Mouse (Mus musculus): ENCODE measurements around the gene Zfp771. TPM values are rescaled to one million over a fixed set of nuclear protein-coding genes. Genes with fewer than 3 reads are reported as not detected.
A peak's percentile ranks its signal among the peaks of the same experiment; 100 is the strongest.

Zfp771 gene
- polyA plus RNA-seq, 1 experiment from 2014 or later: 41.0 TPM

DNA sequence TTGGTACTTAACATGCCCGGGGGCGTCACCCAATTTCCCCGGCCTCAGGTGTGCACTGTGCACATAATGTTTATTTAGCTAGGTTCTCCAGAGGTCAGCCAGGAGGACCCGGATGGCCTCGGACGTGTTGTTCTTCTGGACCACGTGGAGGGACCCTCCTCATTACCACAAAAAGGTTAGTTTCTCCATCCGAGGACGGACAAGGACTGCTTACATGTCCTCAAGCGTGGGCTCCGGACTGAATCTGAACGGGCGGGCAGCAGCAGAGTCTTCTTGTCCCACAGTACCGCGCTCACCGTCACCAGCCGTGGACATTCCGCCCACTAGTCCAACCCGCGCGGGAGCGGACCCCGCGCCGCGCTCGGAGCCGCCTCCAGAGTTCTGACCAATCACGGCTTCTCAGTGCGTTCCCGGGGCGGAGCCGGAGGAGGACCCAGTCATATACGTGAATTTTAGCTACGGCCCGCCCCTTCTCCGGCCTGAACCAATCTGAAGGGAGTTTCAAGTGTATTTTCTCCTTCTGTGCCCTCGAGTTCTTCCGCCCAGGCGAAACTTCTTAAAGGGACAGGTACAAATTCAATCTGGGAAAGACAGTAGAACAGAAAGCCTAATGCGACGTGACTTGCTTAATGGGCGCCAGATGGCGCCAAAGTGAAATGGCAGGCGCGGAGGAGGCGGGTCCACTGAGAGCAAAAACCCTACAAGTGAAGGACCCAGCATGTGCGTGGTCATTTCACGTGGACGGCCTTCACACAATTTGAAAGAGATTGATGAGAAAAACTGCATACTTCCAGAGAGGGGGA is 16.4 kb downstream of the Zfp771 start, which contains the start of gene Dctpp1:
Dctpp1 (minus strand) TSS at position 401 of the 803 bp plus-strand sequence.
- WGBS: under 1% methylated on average over 50 of the region's 50 CpGs
- H3K27ac ChIP-seq: peak within 1 kb of the TSS; percentile 39; the same call in 1 of the 2 replicates
- peak; percentile 99 for ATAC-seq
- H3K27me3 ChIP-seq (replicated peaks): no peaks in the 10 kb centered on the region
- H3K36me3 ChIP-seq: peaks cover 10% of the 10 kb centered on the region; the same call in 1 of the 2 replicates
- peak within 1 kb of the TSS; percentile 72 for H3K9ac ChIP-seq
- peak within 1 kb of the TSS; percentile 78 for H3K4me2 ChIP-seq (replicated peaks)
- peaks cover 13% of the 10 kb centered on the region for H3K4me1 ChIP-seq (replicated peaks)
- H3K4me3 ChIP-seq (replicated peaks): peak within 1 kb of the TSS; percentile 58
- H3K9me3 ChIP-seq: no peaks in the 10 kb centered on the region

DNA sequence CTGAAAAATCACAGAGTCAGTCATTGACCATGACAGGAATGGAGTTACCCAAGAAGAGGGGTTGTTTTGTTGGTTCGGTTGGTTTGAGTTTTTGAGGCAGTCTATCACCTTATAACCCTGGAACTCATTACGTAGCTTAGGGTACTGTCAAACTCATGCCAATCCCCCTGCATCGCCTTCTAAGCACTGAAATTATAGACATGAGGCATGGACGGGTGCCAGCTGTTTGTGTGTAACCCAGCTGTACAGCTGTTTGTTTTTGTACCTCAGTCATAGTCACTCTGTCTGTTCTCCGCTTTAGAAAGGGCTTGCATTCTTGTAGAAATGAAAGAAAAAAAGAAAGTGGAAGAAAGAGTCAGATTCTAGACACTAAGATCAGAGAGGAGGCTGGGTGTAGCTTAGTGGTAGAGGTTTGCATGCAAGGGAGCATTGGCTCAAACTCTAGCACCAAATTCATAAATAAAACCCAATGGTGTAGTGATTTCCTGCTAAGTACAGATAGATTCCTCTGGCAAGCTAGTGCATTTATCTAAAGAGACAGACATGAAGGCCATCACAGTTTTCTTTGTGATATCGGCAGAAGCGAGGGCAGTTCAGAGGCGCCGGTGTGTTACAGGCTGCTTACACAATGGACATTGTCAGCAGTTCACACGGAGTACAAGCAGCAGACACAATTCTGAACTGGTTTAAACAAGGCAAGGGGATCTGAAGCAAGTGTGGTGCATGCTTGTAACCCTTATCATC is 18.3 kb downstream of the Zfp771 start:
- Histone ChIP-seq H3K36me3 (0 out of 2 replicates have a peak, but pooled peaks cover 4% of the 10 kb centered on the region), H3K4me3 (replicated peaks) (no peak overlapping the region), H3K27me3 (replicated peaks) (no peaks in the 10 kb centered on the region), H3K9ac (no peak overlapping the region), H3K4me2 (replicated peaks) (no peak overlapping the region), H3K4me1 (replicated peaks) (peaks cover 13% of the 10 kb centered on the region), H3K9me3 (no peaks in the 10 kb centered on the region), H3K27ac (no peak overlapping the region)
- WGBS: 82% methylated on average over 10 of the region's 10 CpGs
- ATAC-seq: no peak

DNA sequence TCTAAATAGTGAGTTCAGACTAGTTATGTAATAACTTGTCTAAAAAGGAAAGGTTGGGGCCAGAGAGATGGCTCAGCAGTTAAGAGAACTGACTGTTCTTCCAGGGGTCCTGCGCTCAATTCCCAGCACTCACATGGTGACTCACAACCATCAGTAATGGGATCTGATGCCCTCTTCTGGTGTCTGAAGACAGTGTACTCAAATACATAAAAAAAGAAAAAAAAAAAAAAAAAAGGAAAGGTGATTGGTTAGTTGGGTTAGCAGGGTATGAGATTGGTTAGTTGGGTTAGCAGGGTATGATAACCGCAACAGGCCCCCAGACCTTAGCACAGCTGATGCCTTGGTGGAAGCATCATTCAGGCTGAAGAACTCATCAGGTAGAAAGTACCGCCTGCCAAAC is 19.5 kb downstream of the Zfp771 start:
- Histone ChIP-seq H3K9me3 (no peaks in the 10 kb centered on the region), H3K9ac (no peak overlapping the region), H3K4me3 (replicated peaks) (no peak overlapping the region), H3K4me2 (replicated peaks) (no peak overlapping the region), H3K27me3 (replicated peaks) (no peaks in the 10 kb centered on the region), H3K27ac (no peak overlapping the region), H3K36me3 (no peaks in the 10 kb centered on the region), H3K4me1 (replicated peaks) (peaks cover 13% of the 10 kb centered on the region)
- WGBS: 99% methylated on average over 3 of the region's 3 CpGs
- ATAC-seq: no peak

DNA sequence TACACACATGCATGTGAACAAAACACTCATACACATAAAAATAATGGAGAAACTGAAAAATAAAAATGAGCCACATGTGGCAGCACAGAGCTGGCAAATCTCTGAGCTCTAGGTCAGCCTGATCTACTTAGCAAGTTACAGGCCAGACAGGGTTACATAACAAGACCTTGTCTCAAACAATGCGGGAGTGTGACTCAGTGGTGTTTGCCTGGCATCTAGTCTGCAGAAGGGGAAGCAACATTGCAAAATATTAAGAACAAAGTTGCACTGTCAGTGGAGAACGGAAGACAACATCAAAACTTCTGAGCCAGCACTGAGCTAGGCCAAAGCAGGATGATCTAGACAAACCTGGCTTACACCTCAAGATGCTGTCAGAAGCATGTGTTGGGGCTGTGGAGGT is 26.2 kb downstream of the Zfp771 start:
- Histone ChIP-seq H3K4me2 (replicated peaks) (no peak overlapping the region), H3K9ac (no peak overlapping the region), H3K4me3 (replicated peaks) (no peak overlapping the region), H3K4me1 (replicated peaks) (peaks cover 12% of the 10 kb centered on the region), H3K27me3 (replicated peaks) (no peaks in the 10 kb centered on the region), H3K36me3 (peaks cover 11% of the 10 kb centered on the region), H3K9me3 (no peaks in the 10 kb centered on the region), H3K27ac (no peak overlapping the region)
- no peak for ATAC-seq
- 85% methylated on average over 2 of the region's 2 CpGs for WGBS

DNA sequence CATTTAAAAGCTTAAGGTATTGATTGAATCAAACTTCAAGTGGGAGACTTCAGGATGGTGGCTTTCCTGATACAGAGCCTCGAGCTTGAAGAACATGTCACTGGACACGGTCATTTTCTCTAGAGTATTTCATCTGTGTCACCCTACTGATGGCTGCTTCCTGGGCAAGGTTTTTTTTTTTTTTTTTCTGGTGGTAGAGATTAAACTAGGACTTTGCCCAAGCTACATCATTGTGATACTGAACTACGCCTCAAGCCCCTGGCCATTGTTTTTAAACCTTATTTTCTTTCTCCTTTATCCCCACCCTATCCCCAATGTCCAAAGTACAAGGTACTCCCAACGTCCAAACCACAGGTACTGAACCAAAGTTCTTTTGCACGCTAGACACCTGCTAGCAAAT is 26.6 kb downstream of the Zfp771 start:
- Histone ChIP-seq H3K4me2 (replicated peaks) (peak overlapping the region; percentile 33; the same call in 1 of the 2 replicates), H3K27ac (0 out of 2 replicates have a peak overlapping the region, but pooled peaks have one; percentile 19), H3K36me3 (peaks cover 11% of the 10 kb centered on the region), H3K9me3 (no peaks in the 10 kb centered on the region), H3K9ac (no peak overlapping the region), H3K27me3 (replicated peaks) (no peaks in the 10 kb centered on the region), H3K4me3 (replicated peaks) (no peak overlapping the region), H3K4me1 (replicated peaks) (peaks cover 12% of the 10 kb centered on the region)
- 69% methylated on average over 5 of the region's 5 CpGs for WGBS
- peak; percentile 16; the same call in 1 of the 2 replicates for ATAC-seq

DNA sequence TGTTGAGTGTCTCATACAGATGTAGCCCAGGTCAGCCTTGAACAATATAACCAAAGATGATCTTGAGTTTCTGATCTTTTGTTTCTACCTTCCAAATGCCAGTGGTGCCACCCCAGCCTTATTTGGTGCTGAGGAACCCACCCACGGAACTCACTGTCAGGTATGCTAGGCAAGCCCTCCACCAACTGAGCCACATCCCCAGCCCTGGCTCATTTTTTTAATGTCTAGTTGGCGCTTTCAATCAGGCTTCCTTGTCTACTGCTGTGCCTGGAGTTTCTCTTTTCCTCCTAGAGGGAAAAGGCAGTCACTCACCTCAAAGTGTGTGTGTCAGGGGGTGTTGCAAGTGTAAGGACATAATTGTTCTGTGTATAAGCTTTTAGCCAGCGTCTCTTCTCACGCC is 27.0 kb downstream of the Zfp771 start:
- Histone ChIP-seq H3K4me1 (replicated peaks) (peaks cover 12% of the 10 kb centered on the region), H3K36me3 (peaks cover 11% of the 10 kb centered on the region), H3K27ac (0 out of 2 replicates have a peak overlapping the region, but pooled peaks have one; percentile 19), H3K4me2 (replicated peaks) (peak overlapping the region; percentile 33; the same call in 1 of the 2 replicates), H3K4me3 (replicated peaks) (no peak overlapping the region), H3K27me3 (replicated peaks) (no peaks in the 10 kb centered on the region), H3K9ac (no peak overlapping the region), H3K9me3 (no peaks in the 10 kb centered on the region)
- no peak for ATAC-seq
- WGBS: 96% methylated on average over 4 of the region's 4 CpGs

DNA sequence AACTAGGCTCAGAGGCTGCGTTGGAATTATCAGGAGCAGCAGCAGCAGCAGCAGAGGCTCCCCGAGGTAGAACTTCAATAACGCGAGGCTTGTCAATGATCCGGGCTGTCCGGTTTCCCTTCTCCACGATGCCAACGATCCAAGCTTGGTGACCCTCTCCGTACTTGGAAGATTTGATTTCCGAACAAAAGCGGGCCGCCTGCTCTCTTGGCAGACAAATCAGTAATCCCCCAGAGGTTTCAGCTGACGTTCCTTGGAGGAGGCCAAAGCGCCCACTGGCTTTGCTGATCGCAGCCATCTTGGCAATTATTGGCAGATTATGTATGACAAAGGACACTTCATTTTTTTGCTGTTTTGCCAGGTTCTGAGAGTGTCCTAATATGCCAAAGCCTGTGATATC is 28.5 kb downstream of the Zfp771 start:
- H3K9ac ChIP-seq: no peak overlapping the region; the same call in 1 of the 2 replicates
- H3K9me3 ChIP-seq: no peaks in the 10 kb centered on the region
- H3K36me3 ChIP-seq: peaks cover 11% of the 10 kb centered on the region
- no peak overlapping the region for H3K27ac ChIP-seq
- WGBS: 94% methylated on average over 15 of the region's 15 CpGs
- H3K27me3 ChIP-seq (replicated peaks): no peaks in the 10 kb centered on the region
- peaks cover 14% of the 10 kb centered on the region for H3K4me1 ChIP-seq (replicated peaks)
- H3K4me3 ChIP-seq (replicated peaks): peak overlapping the region; percentile 81
- ATAC-seq: no peak
- peak overlapping the region; percentile 81 for H3K4me2 ChIP-seq (replicated peaks)

DNA sequence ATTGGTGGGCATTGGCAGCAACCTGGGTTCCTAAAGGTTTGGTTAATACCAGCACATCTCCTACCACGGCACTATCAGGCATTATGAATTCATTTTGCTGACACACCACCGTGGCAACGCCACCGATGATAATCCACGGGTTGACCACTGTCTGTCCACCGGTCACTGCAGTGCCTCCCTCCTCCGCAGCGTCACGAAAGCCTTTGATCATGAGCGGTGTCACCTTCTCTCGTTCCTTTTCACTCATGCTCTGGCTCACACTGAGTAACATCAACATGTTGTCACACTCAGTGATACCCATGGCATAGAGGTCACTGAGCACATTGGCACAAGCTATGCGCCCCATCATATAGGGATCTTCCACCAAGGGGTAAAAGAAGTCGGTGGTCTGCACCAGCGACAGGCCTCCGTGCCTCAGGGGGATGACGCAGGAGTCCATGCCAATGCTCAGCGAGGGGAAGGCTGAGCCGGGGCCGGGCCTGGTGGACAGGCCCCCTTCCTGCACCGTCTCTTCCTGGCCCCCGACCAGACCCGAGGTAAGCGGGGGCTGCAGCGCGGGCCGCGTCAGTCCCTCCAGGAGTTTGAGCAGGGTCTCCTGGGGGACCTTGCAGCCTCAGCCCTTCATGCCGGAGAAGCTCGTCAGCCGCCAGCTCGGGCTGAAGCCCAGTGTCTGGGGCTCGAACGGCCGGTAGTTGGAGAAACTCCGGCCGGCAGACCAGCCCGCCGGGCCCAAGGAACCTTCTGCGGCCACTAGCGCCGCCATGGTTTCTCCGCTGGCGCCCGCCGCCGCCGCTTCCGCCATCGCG is 29.2 kb downstream of the Zfp771 start:
- WGBS: 11% methylated on average over 50 of the region's 50 CpGs
- ATAC-seq: peak; percentile 39

DNA sequence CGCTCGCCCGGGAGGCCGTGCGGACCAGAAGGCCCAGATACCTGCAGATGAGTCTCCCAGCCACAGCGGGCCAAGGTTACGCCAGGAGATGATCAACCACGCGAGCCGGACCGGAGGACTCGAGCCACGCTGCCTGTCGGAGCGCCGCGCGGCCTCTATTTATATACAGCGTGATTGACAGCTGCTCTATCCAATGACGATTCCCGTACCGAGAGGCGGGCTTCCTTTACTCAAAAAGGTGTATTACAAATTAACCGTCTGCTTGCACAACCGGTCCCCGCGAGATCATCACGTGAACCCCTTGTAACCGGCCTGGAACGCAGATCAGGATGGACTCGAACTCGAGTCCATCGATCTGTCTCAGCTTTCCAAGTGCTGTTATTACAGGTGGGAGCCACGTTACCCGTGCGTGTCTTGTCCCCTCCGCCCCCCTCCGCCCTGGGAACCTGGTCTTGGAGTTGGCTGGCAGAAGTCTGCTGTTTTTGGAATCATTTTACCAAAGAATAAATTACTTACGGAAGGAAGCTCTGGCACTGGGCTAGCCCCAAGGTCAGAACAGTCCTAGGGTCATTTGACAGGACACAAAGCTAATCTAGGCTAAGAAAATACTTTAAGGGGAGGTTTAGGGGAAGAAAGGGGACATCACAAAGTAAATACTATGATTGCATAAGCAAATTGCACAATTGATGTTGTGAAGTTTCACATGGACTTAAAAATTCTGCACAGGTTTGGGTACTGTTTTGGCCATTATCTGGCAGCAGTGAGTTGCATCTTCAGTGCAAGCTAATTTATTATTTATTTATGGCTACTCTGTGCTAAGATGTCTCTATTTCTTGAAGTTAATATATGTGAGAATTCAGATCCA is 30.1 kb downstream of the Zfp771 start, which contains the start of gene Sephs2:
Sephs2 (minus strand) TSS at position 131 of the 865 bp plus-strand sequence.
- WGBS: 3% methylated on average over 39 of the region's 39 CpGs
- Histone ChIP-seq H3K27ac (peak within 1 kb of the TSS; percentile 92), H3K4me3 (replicated peaks) (peak within 1 kb of the TSS; percentile 81), H3K9ac (peak within 1 kb of the TSS; percentile 96), H3K4me2 (replicated peaks) (peak within 1 kb of the TSS; percentile 81), H3K36me3 (peaks cover 11% of the 10 kb centered on the region), H3K9me3 (no peaks in the 10 kb centered on the region), H3K27me3 (replicated peaks) (no peaks in the 10 kb centered on the region), H3K4me1 (replicated peaks) (peaks cover 24% of the 10 kb centered on the region)
- ATAC-seq: peak; percentile 85

More for the DNA sequence above, 29.2 kb downstream of the Zfp771 start:
- Histone ChIP-seq H3K4me2 (replicated peaks) (peak overlapping the region; percentile 81), H3K9ac (peak overlapping the region; percentile 96), H3K4me1 (replicated peaks) (peaks cover 21% of the 10 kb centered on the region), H3K4me3 (replicated peaks) (peak overlapping the region; percentile 81), H3K27me3 (replicated peaks) (no peaks in the 10 kb centered on the region), H3K9me3 (no peaks in the 10 kb centered on the region), H3K36me3 (peaks cover 11% of the 10 kb centered on the region), H3K27ac (peak overlapping the region; percentile 92)

DNA sequence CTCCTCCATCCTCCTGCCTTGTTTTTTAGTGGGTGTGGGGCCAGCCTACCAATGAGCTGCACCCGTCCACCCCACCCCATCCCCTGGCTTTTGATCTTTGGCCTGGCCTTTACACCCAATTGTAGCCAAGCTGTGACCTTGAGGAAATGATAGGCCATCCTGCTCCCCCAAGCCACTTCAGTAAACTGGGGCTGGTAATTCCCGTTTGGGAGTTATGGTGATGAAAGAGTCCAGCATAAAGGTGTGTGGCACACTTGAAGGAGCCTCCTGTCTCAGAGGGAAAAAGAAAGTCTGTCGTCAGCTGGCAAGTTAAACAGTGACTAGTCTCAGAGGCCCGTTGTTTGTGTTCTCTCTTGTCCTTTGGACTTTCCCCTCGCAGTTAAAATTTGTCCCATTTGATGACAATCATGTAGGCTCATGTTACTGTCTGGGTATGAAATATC is 32.5 kb downstream of the Zfp771 start:
- WGBS: 40% methylated on average over 5 of the region's 5 CpGs
- Histone ChIP-seq H3K9me3 (no peaks in the 10 kb centered on the region), H3K4me1 (replicated peaks) (peaks cover 27% of the 10 kb centered on the region), H3K4me3 (replicated peaks) (no peak overlapping the region), H3K27ac (peak overlapping the region; percentile 86), H3K4me2 (replicated peaks) (peak overlapping the region; percentile 24), H3K36me3 (peaks cover 5% of the 10 kb centered on the region), H3K27me3 (replicated peaks) (no peaks in the 10 kb centered on the region), H3K9ac (no peak overlapping the region)
- ATAC-seq: peak; percentile 79

DNA sequence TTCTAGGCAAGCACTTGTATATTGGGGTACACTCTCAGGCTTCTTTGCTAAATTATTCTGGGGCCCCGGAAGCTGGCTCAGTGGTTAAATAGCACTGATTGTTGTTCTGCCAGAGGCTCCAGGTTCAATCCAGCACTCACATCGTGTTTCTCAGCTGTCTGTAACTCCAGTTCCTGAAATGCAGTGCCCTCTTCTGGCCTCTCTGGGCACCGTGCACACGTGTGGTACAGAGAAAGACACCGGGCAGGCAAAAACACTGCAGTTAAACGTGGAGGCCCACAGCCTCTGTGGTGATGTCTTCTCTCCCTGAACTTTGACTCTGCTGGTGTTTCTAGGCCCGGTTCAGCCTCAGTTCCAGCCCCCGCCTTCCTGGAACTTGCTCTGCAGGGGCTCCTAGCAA is 34.2 kb downstream of the Zfp771 start:
- peaks cover 15% of the 10 kb centered on the region; the same call in 1 of the 2 replicates for H3K4me1 ChIP-seq (replicated peaks)
- no peak overlapping the region for H3K4me2 ChIP-seq (replicated peaks)
- H3K36me3 ChIP-seq: no peaks in the 10 kb centered on the region
- H3K4me3 ChIP-seq (replicated peaks): no peak overlapping the region
- WGBS: 22% methylated on average over 8 of the region's 8 CpGs
- H3K27me3 ChIP-seq (replicated peaks): no peaks in the 10 kb centered on the region
- H3K9me3 ChIP-seq: no peaks in the 10 kb centered on the region
- peak overlapping the region; percentile 78; the same call in 1 of the 2 replicates for H3K27ac ChIP-seq
- no peak overlapping the region for H3K9ac ChIP-seq
- peak; percentile 21; the same call in 1 of the 2 replicates for ATAC-seq
